Mouse (Mus musculus): ENCODE measurements at regions not wholly inside any gene's neighbourhood (a gene's known extent, or its start where the extent isn't known, plus 50 kb on each side); places are given as distances from the start of the nearest gene placed in this dataset.
"Not testable (repeated sequence)": the region's sequence is repeated elsewhere in the genome, so short reads cannot be mapped to it uniquely, and the experiment has no call there.

GRCm38 (mm10) chr17:29430401-29430800 lies 60.2 kb upstream of the Pim1 start:
- intact Hi-C loops (cut with DNase I): no loop called here
- DNase-seq: no peak

DNA sequence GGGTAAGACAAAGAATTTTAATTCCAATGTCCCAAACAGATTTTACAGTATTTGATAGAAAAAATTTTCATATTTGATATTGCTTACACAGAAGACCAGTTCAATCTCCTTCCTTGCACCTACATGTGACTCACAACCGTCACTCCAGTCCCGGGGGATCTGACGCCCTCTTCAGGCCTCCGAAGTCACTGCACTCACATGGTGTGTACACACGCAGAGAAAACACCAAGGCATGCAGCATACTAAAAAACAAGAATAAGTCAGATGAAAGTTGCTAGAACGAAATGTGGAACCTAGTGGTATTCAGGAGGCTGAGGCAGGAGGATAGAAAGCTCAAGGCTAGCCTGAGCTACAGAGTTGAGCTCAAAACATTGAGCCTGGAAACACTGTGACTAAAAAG lies 59.7 kb upstream of the Pim1 start:
- DNase-seq: no peak
- intact Hi-C loops (cut with DNase I): no loop called here

DNA sequence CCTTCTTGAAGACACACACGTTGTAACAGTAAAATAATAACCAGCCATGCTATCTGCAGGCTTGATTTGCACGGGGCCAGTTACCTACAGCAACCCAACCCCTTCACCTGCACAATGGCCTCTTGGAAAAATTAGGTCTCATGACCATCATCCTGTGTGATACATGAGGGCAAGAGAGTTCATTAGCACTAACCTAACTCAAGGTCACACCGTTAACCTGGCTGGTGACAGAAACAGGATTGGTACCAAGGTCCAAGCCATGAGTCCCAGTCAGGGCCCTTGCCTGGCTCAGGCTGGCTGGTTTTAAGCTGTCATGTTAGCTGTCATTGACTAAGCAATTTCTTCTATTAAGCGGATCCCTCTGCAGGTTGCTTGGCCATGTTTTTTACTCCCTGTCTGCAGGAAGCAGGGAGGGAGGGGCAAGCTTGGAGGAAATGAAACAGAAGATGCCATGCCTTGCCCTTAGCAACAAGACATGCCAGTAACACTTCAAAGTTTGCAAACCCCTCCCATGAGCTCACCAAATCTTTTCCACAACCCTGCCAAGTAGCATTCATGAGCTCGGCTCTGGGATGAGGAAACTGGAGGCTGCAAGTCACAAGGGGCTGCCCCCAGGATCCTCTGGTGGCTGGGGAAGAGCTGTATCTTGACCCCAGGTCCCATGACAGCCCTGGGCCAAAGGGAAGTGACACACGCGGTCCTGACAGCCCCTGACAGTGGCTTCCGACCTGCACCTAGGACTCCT lies 58.8 kb upstream of the Pim1 start:
- no peak for DNase-seq
- intact Hi-C loops (cut with DNase I): no loop called here

DNA sequence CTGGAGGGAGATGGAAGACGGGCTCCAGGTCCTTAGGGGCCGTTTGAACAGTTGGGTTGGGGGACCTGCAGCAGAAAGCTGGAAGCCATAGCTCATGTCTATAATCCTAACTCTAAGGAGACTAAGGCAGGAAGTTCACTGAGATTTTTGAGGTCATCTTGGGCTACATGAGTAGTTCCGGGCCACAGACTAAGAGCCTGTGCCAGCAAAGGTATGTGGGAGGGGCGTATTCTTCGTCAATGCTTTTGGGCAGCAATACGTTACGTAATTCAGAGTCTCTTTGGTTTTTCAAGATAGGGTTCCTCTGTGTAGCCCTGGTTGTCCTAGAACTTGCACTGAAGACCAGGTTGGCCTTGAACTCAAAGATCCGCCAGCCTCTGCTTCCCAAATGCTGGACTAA lies 57.9 kb upstream of the Pim1 start:
- DNase-seq: no peak
- intact Hi-C loops (cut with DNase I): no loop called here

DNA sequence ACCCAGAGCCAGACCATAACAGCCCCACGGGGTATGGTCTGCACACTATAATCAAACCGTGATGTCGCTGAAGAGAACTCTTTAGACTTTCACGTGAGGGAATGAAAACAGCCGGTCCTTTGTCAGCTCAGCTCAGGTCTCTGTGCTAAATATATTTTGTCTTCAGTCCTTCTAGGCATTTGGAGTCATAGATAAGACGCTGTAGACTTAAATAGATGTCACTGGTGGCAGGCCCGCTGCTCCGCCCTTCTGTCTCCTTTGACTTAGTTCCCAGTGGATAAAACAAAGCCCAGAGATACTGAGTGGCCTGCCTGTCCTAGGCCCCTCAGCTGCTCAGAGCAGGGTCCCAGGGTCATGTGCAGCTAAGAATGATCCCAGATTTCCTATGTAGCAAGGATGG lies 57.2 kb upstream of the Pim1 start:
- intact Hi-C loops (cut with DNase I): no loop called here

DNA sequence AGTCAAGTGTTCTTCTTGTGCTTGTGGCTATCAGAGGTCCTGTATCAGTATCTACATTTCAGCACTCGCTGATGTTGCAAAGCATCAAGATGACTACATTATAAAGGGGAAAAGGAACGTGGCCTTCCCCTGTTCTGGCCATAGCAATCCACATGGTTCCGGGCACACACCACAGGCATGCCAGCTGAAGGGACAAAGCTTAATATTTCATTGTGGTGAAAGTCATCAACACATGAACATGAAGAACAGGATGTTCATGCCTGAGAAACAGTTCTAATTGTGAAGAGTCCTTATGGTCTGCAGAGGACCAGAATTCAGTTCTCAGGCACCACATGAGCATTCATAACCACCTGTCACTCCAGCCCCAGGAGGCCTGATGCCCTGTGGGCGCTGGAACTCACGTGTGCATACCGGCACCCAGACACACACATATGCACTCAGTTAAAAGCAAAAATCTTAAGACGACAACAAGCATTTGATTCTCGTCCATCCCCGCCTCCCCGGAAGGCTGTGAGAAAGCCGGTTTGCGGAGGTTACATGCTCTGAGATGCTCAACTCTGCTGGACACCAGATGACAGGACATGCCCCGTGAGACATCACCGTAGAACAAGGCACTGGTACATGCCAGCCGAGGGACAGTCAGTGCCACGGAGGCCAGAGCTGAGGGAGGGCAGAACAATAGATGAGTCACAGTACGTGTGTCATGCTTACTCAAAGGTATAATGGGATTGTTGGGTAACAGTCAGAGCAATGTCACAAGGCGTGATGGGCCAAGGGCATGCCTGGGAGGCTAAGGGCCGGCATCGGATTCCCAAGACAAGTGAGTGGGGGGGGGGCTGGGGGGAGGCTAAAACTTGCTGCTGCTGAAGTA lies 56.2 kb upstream of the Pim1 start:
- intact Hi-C loops (cut with DNase I): no loop called here

More for the DNA sequence above, 57.2 kb upstream of the Pim1 start:
- no peak for DNase-seq

DNA sequence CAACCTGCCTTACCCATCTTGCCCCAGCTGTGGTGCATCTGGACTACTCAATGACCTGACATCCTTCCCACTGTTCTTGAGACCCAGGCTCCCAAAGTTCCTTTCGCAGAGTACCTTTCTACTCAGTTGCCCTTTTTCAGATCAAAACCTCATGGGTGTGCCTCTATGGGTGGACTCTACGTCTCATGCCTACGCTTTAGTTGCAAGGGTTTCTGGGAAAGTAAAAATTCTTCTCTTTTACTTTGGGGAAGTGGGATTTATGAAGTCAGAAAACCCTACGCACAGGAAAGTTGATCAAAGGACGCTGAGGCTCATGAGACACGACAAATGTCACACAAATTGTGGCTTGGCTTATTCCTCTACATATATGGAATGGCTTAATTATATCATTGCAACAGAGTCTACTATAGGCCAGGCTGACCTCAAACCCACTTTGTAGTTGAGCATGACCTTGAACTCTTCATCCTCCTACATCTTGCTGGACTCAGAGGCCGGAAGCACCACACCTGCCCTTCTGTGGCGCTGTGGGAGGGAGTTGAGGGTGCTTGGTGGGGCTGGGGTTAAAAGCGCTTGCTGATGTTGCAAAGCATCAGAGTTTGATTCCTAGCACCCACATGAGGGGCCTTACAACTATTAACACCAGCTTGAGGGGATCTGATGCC lies 55.1 kb upstream of the Pim1 start:
- DNase-seq: no peak
- intact Hi-C loops (cut with DNase I): no loop called here

More for the DNA sequence above, 56.2 kb upstream of the Pim1 start:
- no peak for DNase-seq

DNA sequence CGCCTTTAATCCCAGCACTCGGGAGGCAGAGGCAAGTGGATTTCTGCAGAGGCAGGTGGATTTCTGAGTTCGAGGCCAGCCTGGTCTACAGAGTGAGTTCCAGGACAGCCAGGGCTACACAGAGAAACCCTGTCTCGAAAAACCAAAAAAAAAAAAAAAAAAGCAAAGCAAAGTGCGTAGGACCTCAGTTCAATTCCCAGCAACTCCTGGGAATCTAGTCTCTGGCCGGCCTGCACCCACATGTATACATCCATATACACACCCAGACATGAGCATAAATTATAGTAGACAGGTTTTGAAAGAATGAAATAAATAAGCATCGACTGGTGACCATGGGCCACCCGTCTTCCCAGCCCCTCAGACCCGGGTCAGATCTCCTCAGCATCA lies 54.1 kb upstream of the Pim1 start:
- DNase-seq; intact Hi-C loops (cut with DNase I): not testable (repeated sequence)

GRCm38 (mm10) chr17:29436871-29437534 lies 53.5 kb upstream of the Pim1 start:
- peak; percentile 81 for DNase-seq
- intact Hi-C loops (cut with DNase I): no loop called here

GRCm38 (mm10) chr17:29437535-29438324 lies 52.8 kb upstream of the Pim1 start:
- intact Hi-C loops (cut with DNase I): no loop called here
- DNase-seq: no peak

- peak; percentile 65 for DNase-seq
- intact Hi-C loops (cut with DNase I): no loop called here
These were observed 52.0 kb upstream of the Pim1 start for GRCm38 (mm10) chr17:29438347-29439235.

DNA sequence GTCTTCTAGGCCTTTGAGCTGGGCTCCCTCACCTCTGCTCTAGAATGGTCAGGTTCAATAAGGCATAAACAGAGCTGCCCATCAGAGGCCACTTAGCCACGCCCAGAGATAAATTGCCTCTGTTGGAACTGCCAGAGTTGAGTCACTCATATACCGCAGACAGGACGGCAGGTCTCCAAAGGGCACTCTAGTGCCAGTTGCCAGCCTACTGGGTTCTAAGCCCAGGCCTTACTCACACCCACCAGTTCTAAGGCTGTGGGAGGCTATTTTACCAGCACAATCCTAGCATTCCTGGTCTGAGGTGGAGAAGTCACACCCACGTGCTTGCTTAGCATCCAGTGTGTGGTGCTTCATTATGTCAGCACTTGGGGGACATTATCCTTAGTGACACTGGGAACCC lies 50.6 kb upstream of the Pim1 start:
- no peak for DNase-seq
- intact Hi-C loops (cut with DNase I): no loop called here

- no peak for DNase-seq
- intact Hi-C loops (cut with DNase I): no loop called here
These were observed 50.1 kb upstream of the Pim1 start for GRCm38 (mm10) chr17:29440490-29440889.
